Mouse (Mus musculus): ENCODE measurements at regions not wholly inside any gene's neighbourhood (a gene's known extent, or its start where the extent isn't known, plus 50 kb on each side); places are given as distances from the start of the nearest gene placed in this dataset.
A peak's percentile ranks its signal among the peaks of the same experiment; 100 is the strongest.

DNA sequence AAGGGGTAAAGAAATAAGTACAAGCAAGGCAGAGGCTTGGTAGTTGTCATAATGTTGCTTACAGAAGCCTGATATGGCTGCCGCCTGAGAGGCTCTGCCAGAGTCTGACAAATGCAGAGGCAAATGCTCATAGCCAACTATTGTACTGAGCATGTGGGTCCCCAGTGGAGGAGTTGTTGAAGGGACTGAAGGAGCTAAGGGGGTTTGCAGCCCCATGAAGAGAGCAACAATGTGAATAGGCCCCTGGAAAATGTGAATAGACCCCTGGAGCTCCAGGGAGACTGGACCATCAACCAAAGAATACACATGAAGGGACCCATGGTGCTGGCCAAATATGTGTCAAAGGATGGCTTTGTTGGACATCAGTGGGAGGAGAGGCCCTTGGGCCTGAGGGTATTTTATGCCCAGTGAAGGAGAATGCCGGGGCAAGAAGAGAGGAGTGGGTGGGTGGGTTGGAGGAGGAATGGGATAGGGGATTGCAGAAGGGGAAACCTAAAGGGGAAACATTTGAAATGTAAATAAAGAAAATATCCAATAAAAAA is 1207.2 kb upstream of the Tenm4 start:
- no peak overlapping the region for H3K4me3 ChIP-seq (ENCODE audit: low read length)
- whole genome bisulfite sequencing, result 35% methylated on average over 2 of the region's 2 CpGs
- TF ChIP-seq CTCF (IDR thresholded peaks at IDR 0.05; ENCODE audit: low read depth), result no peak
- H3K27ac ChIP-seq, result no peak overlapping the region
- no peak overlapping the region for H3K9ac ChIP-seq (replicated peaks; ENCODE audit: low read length)
- H3K4me2 ChIP-seq (ENCODE audit: low read depth, low read length), result no peak overlapping the region
- H3K36me3 ChIP-seq (ENCODE audit: insufficient read depth, low read length), result no peaks in the 10 kb centered on the region
- no peaks in the 10 kb centered on the region for H3K9me3 ChIP-seq (ENCODE audit: low read length)
- H3K4me1 ChIP-seq (ENCODE audit: insufficient read depth, low read length), result no peaks in the 10 kb centered on the region
- no peaks in the 10 kb centered on the region for H3K27me3 ChIP-seq (ENCODE audit: insufficient read depth, low read length)
- ATAC-seq (peak; percentile 61; the same call in 1 of the 2 replicates), DNase-seq (ENCODE audit: low spot score) (peak; percentile 4)

DNA sequence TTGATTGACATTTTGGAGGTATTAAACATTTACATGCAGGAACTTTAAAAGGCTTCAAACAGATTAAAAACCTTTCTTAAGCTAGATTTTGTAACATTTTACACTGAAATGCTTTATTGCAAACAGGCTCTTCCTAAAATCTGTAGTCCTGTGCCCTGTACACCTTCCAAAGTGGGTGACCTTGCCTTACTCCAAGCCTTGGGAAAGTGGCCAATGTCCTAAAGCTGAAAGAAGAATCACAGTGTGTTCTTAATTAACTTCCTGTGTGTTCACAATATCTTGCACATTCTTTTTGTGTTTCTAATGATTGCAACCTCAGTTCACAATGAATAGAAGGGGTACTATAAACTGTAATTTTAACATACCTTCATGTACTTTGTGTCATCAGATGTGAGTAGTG is 1203.4 kb upstream of the Tenm4 start:
- Histone ChIP-seq H3K9ac (replicated peaks; ENCODE audit: low read length) (no peak overlapping the region), H3K27me3 (ENCODE audit: insufficient read depth, low read length) (no peaks in the 10 kb centered on the region), H3K36me3 (ENCODE audit: insufficient read depth, low read length) (no peaks in the 10 kb centered on the region), H3K9me3 (ENCODE audit: low read length) (no peaks in the 10 kb centered on the region), H3K4me1 (ENCODE audit: insufficient read depth, low read length) (no peaks in the 10 kb centered on the region), H3K27ac (no peak overlapping the region), H3K4me3 (ENCODE audit: low read length) (no peak overlapping the region), H3K4me2 (ENCODE audit: low read depth, low read length) (no peak overlapping the region)
- ATAC-seq (no peak), DNase-seq (ENCODE audit: low spot score) (no peak)
- no peak for TF ChIP-seq CTCF (IDR thresholded peaks at IDR 0.05; ENCODE audit: low read depth)

DNA sequence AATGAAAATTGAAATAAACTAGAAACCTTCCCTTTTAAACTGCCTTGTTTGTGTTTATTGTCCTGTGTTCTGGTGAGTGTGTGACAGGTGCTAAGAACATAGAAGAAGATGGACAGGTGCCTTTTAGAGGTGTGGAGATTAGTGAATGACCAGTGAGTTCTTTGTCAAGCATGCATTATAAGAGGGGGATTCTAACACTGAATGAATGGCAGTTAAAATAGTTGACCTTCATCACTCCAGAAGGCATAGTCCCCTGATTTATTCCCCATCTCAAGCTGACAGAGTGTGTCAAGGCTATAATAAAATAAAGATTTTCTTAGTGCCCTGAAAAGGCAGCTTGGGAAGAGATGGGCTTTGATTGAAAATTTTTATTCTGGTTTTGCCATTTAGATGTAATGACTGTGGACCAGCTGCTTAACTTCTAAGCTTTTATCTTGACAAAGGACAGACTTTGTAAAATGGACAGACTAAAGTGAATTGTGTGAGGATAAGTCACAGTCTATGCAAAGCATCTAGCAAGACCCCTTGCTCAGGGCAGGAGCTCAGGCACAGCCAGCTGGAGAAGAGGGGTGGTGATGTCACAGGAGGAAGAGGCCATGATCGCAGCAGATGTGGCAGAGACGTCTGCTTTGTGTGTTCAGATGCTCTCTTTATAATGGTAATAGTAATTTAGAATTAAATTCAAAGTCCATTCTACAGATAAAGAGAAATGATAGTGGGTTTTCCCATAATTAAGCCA is 1195.8 kb upstream of the Tenm4 start:
- DNase-seq (ENCODE audit: low spot score) (no peak), ATAC-seq (no peak)
- H3K27me3 ChIP-seq (ENCODE audit: insufficient read depth, low read length), result no peaks in the 10 kb centered on the region
- no peak overlapping the region for H3K27ac ChIP-seq
- no peak overlapping the region for H3K4me3 ChIP-seq (ENCODE audit: low read length)
- no peak for TF ChIP-seq CTCF (IDR thresholded peaks at IDR 0.05; ENCODE audit: low read depth)
- H3K4me2 ChIP-seq (ENCODE audit: low read depth, low read length), result no peak overlapping the region
- no peaks in the 10 kb centered on the region for H3K9me3 ChIP-seq (ENCODE audit: low read length)
- no peaks in the 10 kb centered on the region for H3K36me3 ChIP-seq (ENCODE audit: insufficient read depth, low read length)
- no peaks in the 10 kb centered on the region for H3K4me1 ChIP-seq (ENCODE audit: insufficient read depth, low read length)
- 55% methylated on average over 2 of the region's 2 CpGs for WGBS
- H3K9ac ChIP-seq (replicated peaks; ENCODE audit: low read length), result no peak overlapping the region

DNA sequence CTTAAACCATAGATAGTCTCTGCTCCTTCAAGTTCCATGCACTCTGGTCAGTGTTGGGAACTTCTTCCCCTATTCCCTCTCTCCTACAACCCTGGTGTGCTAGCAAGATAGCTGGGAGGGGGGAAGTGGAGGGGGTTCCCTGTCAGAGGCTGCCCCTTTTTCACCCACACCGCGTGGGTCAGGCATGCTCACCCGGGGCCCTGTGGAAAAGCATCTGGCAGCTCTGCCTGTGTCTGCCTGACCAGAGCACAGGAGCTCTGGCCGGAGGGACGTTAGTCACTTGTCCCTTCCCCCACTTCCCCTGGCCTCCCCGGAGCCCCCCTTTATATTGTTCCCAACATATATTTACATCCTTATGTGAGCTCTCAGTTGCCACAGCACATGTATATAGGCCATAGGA is 1174.8 kb upstream of the Tenm4 start:
- ATAC-seq, result no peak

DNA sequence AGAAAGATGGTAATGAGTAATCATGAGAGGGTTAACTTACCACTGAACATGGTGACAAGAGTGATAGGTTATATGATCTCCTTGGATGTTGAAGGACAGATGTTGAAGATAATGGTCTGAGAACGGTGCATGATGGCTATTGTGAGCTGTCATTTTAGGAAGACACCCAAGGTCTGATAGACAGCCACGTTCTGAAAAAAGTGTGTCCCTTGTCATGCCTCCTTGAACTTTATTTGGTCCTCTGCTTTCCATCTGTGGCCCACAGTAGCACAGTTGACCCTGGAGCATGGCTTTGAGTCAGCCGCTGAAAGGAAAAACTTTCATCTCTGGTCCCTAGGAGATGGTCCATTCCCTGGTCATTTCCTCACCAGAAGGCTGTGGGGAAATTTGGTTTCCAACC is 1166.9 kb upstream of the Tenm4 start:
- Histone ChIP-seq H3K36me3 (ENCODE audit: insufficient read depth, low read length) (no peaks in the 10 kb centered on the region), H3K27ac (no peak overlapping the region), H3K4me2 (ENCODE audit: low read depth, low read length) (no peak overlapping the region), H3K9me3 (ENCODE audit: low read length) (no peaks in the 10 kb centered on the region), H3K4me1 (ENCODE audit: insufficient read depth, low read length) (no peaks in the 10 kb centered on the region), H3K27me3 (ENCODE audit: insufficient read depth, low read length) (no peaks in the 10 kb centered on the region), H3K9ac (replicated peaks; ENCODE audit: low read length) (no peak overlapping the region), H3K4me3 (ENCODE audit: low read length) (no peak overlapping the region)
- TF ChIP-seq CTCF (IDR thresholded peaks at IDR 0.05; ENCODE audit: low read depth), result no peak
- WGBS, result 80% methylated on average over 3 of the region's 3 CpGs
- DNase-seq (ENCODE audit: low spot score), result no peak
- ATAC-seq, result no peak

More for the DNA sequence above, 1174.8 kb upstream of the Tenm4 start:
- TF ChIP-seq CTCF (IDR thresholded peaks at IDR 0.05; ENCODE audit: low read depth), result no peak
- no peaks in the 10 kb centered on the region for H3K9me3 ChIP-seq (ENCODE audit: low read length)
- H3K9ac ChIP-seq (replicated peaks; ENCODE audit: low read length), result no peak overlapping the region
- H3K4me2 ChIP-seq (ENCODE audit: low read depth, low read length), result no peak overlapping the region
- no peaks in the 10 kb centered on the region for H3K4me1 ChIP-seq (ENCODE audit: insufficient read depth, low read length)
- WGBS, result 76% methylated on average over 6 of the region's 6 CpGs
- no peak for DNase-seq (ENCODE audit: low spot score)
- no peaks in the 10 kb centered on the region for H3K36me3 ChIP-seq (ENCODE audit: insufficient read depth, low read length)
- H3K27ac ChIP-seq, result no peak overlapping the region
- H3K27me3 ChIP-seq (ENCODE audit: insufficient read depth, low read length), result no peaks in the 10 kb centered on the region
- H3K4me3 ChIP-seq (ENCODE audit: low read length), result no peak overlapping the region

DNA sequence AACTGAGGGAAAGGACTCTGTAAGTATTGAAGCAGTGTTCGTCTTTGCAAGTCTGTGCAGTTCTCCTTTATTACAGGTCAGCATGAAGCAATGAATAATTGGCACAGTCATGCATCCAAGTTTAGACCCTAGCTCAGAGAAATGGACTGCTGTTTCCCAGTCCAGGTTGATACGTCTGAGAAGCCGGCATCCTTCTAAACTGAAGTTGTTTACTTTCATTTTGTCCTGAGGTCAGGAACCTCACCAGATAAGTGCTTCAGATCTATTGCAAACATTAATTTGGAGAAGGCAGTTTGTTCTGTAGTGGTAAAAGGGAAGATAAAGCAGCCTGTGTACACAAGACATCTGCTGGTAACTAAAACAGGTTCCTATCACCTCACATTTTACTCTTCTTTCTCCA is 1165.6 kb upstream of the Tenm4 start:
- no peaks in the 10 kb centered on the region for H3K9me3 ChIP-seq (ENCODE audit: low read length)
- H3K27me3 ChIP-seq (ENCODE audit: insufficient read depth, low read length), result no peaks in the 10 kb centered on the region
- H3K9ac ChIP-seq (replicated peaks; ENCODE audit: low read length), result no peak overlapping the region
- no peak overlapping the region for H3K27ac ChIP-seq
- no peaks in the 10 kb centered on the region for H3K4me1 ChIP-seq (ENCODE audit: insufficient read depth, low read length)
- no peak for TF ChIP-seq CTCF (IDR thresholded peaks at IDR 0.05; ENCODE audit: low read depth)
- H3K4me3 ChIP-seq (ENCODE audit: low read length), result no peak overlapping the region
- ATAC-seq (no peak), DNase-seq (ENCODE audit: low spot score) (no peak)
- 51% methylated on average over 3 of the region's 3 CpGs for WGBS
- H3K36me3 ChIP-seq (ENCODE audit: insufficient read depth, low read length), result no peaks in the 10 kb centered on the region
- H3K4me2 ChIP-seq (ENCODE audit: low read depth, low read length), result no peak overlapping the region

DNA sequence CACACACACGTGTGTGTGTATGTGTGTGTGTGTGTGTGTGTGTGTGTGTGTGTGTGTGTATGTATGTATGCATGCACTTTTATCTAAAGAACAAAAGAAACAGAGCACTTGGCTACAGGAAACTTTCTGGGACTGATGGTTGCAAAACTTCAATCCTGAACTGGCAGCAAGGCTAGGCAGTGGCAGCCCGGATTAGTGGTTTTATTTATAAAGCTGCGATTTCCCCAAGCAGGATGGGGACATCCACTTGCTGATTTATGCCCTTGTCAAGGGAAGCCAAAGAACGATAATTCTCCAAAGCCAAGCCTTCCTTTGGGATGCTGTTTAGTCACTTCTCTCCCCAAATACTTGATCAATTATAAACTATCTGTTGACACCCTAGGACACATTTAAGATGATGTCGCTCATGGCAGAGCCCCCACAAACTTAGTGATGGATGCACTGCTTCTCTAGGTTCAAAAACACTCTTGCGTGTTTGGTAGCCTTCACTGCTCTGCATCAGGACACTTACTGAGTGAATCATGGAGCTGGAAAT is 1162.1 kb upstream of the Tenm4 start:
- Histone ChIP-seq H3K9ac (replicated peaks; ENCODE audit: low read length) (no peak overlapping the region), H3K4me2 (ENCODE audit: low read depth, low read length) (no peak overlapping the region), H3K36me3 (ENCODE audit: insufficient read depth, low read length) (no peaks in the 10 kb centered on the region), H3K4me3 (ENCODE audit: low read length) (no peak overlapping the region), H3K4me1 (ENCODE audit: insufficient read depth, low read length) (no peaks in the 10 kb centered on the region), H3K9me3 (ENCODE audit: low read length) (no peaks in the 10 kb centered on the region), H3K27ac (no peak overlapping the region), H3K27me3 (ENCODE audit: insufficient read depth, low read length) (no peaks in the 10 kb centered on the region)
- WGBS, result 82% methylated on average over 6 of the region's 6 CpGs
- DNase-seq (ENCODE audit: low spot score) (no peak), ATAC-seq (no peak)
- TF ChIP-seq CTCF (IDR thresholded peaks at IDR 0.05; ENCODE audit: low read depth), result no peak

All from hindbrain, postnatal 0 days (tissue).